Mouse (Mus musculus) megakaryocyte, embryonic 14.5 days (primary cell): ENCODE results near the gene Pafah1b1.

Experiments
- FLI1 ChIP-seq: IDR thresholded peaks from 2 replicates; pipeline ENCODE4 v1.6.1; 2012; ENCODE audit warnings: low read length, inconsistent platforms, mixed read lengths
- GATA1 ChIP-seq: IDR thresholded peaks from 3 replicates; pipeline ENCODE4 v1.6.1; 2012; ENCODE audit warnings: mixed read lengths, low read length, inconsistent platforms, borderline replicate concordance

DNA sequence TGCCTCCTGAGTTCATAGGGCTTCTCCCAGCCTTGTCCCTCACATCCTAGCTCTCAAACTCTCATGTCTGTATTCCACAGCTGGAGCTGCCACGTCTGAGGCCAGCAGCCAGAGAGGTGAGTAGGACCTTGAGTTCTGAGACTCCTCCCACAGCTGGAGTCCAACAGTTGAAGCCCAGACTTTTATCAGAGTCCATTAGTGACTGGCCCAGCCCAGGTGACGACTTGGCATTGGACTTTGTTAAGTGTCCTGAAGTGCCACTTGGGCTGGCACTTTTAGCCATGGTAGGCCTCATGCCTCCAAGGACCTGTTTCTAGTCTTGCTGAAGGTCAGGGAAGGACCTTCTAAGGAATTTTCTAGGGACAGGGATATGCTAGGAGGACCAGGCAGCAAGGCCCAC lies 32.2 kb upstream of the Pafah1b1 start:
- no peak for TF ChIP-seq GATA1
- TF ChIP-seq FLI1, result no peak
